Mouse (Mus musculus) stomach, postnatal 0 days (tissue): Measurements from ENCODE around the gene Ptx3. TPM values are rescaled to one million over a fixed set of nuclear protein-coding genes. Genes with fewer than 3 reads are reported as not detected.

Source experiments
- ATAC-seq: fragments of 200-750 bp; cut with Nextera tagmentation; 2 replicates; pipeline ENCODE4 v1.8.0; 2017; ENCODE audit not compliant: low FRiP score, low TSS enrichment
- DNase-seq: peaks from one replicate; pipeline ENCODE4 v3.0.0-alpha.2; 2016; ENCODE audit warnings: low spot score
- H3K27ac ChIP-seq: fragments of 300-500 bp; sonication (generic); replicated peaks from 2 replicates; pipeline ENCODE4 v1.5.1; 2014; ENCODE audit warnings: mild to moderate bottlenecking, control low read depth
- H3K27me3 ChIP-seq: fragments of 300-500 bp; sonication (generic); 2 replicates; pipeline ENCODE4 v1.6.1; 2014; ENCODE audit warnings: low read length; ENCODE audit not compliant: control insufficient read depth, insufficient read depth
- H3K36me3 ChIP-seq: fragments of 300-500 bp; sonication (generic); 2 replicates; pipeline ENCODE4 v1.6.1; 2014; ENCODE audit warnings: low read length, mixed read lengths; ENCODE audit not compliant: control insufficient read depth, insufficient read depth
- H3K4me1 ChIP-seq: fragments of 300-500 bp; sonication (generic); replicated peaks from 2 replicates; pipeline ENCODE4 v1.6.1; 2014; ENCODE audit warnings: antibody characterized with exemption; ENCODE audit not compliant: control insufficient read depth, insufficient read depth
- H3K4me2 ChIP-seq: fragments of 300-500 bp; sonication (generic); replicated peaks from 2 replicates; pipeline ENCODE4 v1.6.1; 2014; ENCODE audit warnings: low read depth, mild to moderate bottlenecking, control low read depth, moderate library complexity
- H3K4me3 ChIP-seq: fragments of 300-500 bp; sonication (generic); 2 replicates; pipeline ENCODE4 v1.5.1; 2014; ENCODE audit warnings: low read depth, low read length, control low read depth
- H3K9ac ChIP-seq: fragments of 300-500 bp; sonication (generic); 2 replicates; pipeline ENCODE4 v1.6.1; 2014; ENCODE audit warnings: mild to moderate bottlenecking, low read length, control low read depth, mixed read lengths
- H3K9me3 ChIP-seq: fragments of 300-500 bp; sonication (generic); 2 replicates; pipeline ENCODE4 v1.6.1; 2016; ENCODE audit warnings: low read length; ENCODE audit not compliant: control insufficient read depth
- CTCF ChIP-seq: IDR thresholded peaks from 2 replicates; pipeline ENCODE4 v1.5.1; 2016; ENCODE audit warnings: antibody characterized with exemption, low read depth, mild to moderate bottlenecking, moderate library complexity
- EP300 ChIP-seq: optimal IDR thresholded peaks from 2 replicates; pipeline ENCODE3; 2016; ENCODE audit warnings: antibody characterized with exemption
- WGBS: fragments of 180-500 bp; shearing (Covaris S2); extraction: QIAGEN DNeasy Blood & Tissue Kit; methylation state at CpG from one replicate; pipeline ENCODE4 v1.1.7; 2014; 5-methylcytosine and 5-hydroxymethylcytosine counted together
- polyA plus RNA-seq: library from polyadenylated mRNA; unstranded; fragments of >200 nt; fragmentation: Nextera tagmentation; extraction: Ambion mirVana; gene quantifications from 2 replicates; pipeline ENCODE4 v1.2.1, GENCODE M21; 2015

Gene Ptx3
- polyA plus RNA-seq: 1.7 and 2.5 TPM in 2 replicates

GRCm38 (mm10) chr3:66219655-66220191, at the start of gene Ptx3:
Gene Ptx3, plus strand, starts transcription at chr3:66219910.
- H3K27ac ChIP-seq: no peak within 1 kb of the TSS
- H3K4me1 ChIP-seq: no peaks in the 10 kb centered on the region
- peak within 1 kb of the TSS; percentile 49 for H3K4me3 ChIP-seq
- no peak for ATAC-seq
- no peaks in the 10 kb centered on the region for H3K9me3 ChIP-seq
- TF ChIP-seq EP300 (no peak), CTCF (no peak)
- no peak for DNase-seq
- no peaks in the 10 kb centered on the region for H3K27me3 ChIP-seq
- peak within 1 kb of the TSS; percentile 88 for H3K4me2 ChIP-seq
- H3K36me3 ChIP-seq: no peaks in the 10 kb centered on the region
- H3K9ac ChIP-seq: peak within 1 kb of the TSS; percentile 53
- 12% methylated on average over 20 of the region's 20 CpGs for WGBS

GRCm38 (mm10) chr3:66172907-66173306, 46.8 kb upstream of the Ptx3 start:
- Histone ChIP-seq H3K27ac (no peak overlapping the region), H3K9ac (no peak overlapping the region), H3K4me3 (no peak overlapping the region), H3K9me3 (no peaks in the 10 kb centered on the region), H3K36me3 (no peaks in the 10 kb centered on the region), H3K27me3 (no peaks in the 10 kb centered on the region), H3K4me2 (no peak overlapping the region), H3K4me1 (no peaks in the 10 kb centered on the region)
- TF ChIP-seq CTCF: no peak
- TF ChIP-seq EP300: no peak
- DNase-seq (no peak), ATAC-seq (no peak)
- WGBS: 30% methylated on average over 5 of the region's 5 CpGs

- 68% methylated on average over 2 of the region's 2 CpGs for WGBS
- H3K27ac ChIP-seq: no peak overlapping the region
- no peaks in the 10 kb centered on the region for H3K36me3 ChIP-seq
- H3K4me1 ChIP-seq: no peaks in the 10 kb centered on the region
- no peak overlapping the region for H3K4me2 ChIP-seq
- H3K9me3 ChIP-seq: no peaks in the 10 kb centered on the region
- H3K9ac ChIP-seq: no peak overlapping the region
- no peak overlapping the region for H3K4me3 ChIP-seq
- ATAC-seq (no peak), DNase-seq (no peak)
- TF ChIP-seq EP300: no peak
- peak; percentile 55 for TF ChIP-seq CTCF
- no peaks in the 10 kb centered on the region for H3K27me3 ChIP-seq
Observed at GRCm38 (mm10) chr3:66179647-66180046, 40.1 kb upstream of the Ptx3 start.

- no peak for ATAC-seq
Observed at GRCm38 (mm10) chr3:66193910-66194562, 25.7 kb upstream of the Ptx3 start.

GRCm38 (mm10) chr3:66208836-66209573, 10.7 kb upstream of the Ptx3 start:
- no peak overlapping the region for H3K4me3 ChIP-seq
- no peak for ATAC-seq
- 82% methylated on average over 4 of the region's 4 CpGs for WGBS
- H3K27me3 ChIP-seq: no peaks in the 10 kb centered on the region
- TF ChIP-seq EP300 (no peak), CTCF (no peak)
- H3K4me1 ChIP-seq: no peaks in the 10 kb centered on the region
- no peak for DNase-seq
- H3K36me3 ChIP-seq: no peaks in the 10 kb centered on the region
- H3K4me2 ChIP-seq: no peak overlapping the region
- no peak overlapping the region for H3K9ac ChIP-seq
- H3K27ac ChIP-seq: no peak overlapping the region
- no peaks in the 10 kb centered on the region for H3K9me3 ChIP-seq

More at GRCm38 (mm10) chr3:66193910-66194562, 25.7 kb upstream of the Ptx3 start:
- WGBS: 78% methylated on average over 3 of the region's 3 CpGs
- H3K36me3 ChIP-seq: no peaks in the 10 kb centered on the region
- TF ChIP-seq EP300: no peak
- no peak for TF ChIP-seq CTCF
- H3K4me2 ChIP-seq: no peak overlapping the region
- no peak overlapping the region for H3K9ac ChIP-seq
- H3K27me3 ChIP-seq: no peaks in the 10 kb centered on the region
- H3K27ac ChIP-seq: no peak overlapping the region
- H3K4me1 ChIP-seq: no peaks in the 10 kb centered on the region
- no peak overlapping the region for H3K4me3 ChIP-seq
- no peak for DNase-seq
- H3K9me3 ChIP-seq: no peaks in the 10 kb centered on the region

GRCm38 (mm10) chr3:66213524-66213923, 6.2 kb upstream of the Ptx3 start:
- 88% methylated on average over 1 of the region's 1 CpGs for WGBS
- H3K27me3 ChIP-seq: no peaks in the 10 kb centered on the region
- no peak overlapping the region for H3K4me3 ChIP-seq
- TF ChIP-seq EP300: no peak
- no peak for TF ChIP-seq CTCF
- H3K9me3 ChIP-seq: no peaks in the 10 kb centered on the region
- H3K9ac ChIP-seq: no peak overlapping the region
- no peak for ATAC-seq
- no peak for DNase-seq
- no peaks in the 10 kb centered on the region for H3K36me3 ChIP-seq
- no peak overlapping the region for H3K4me2 ChIP-seq
- H3K27ac ChIP-seq: no peak overlapping the region
- H3K4me1 ChIP-seq: no peaks in the 10 kb centered on the region
